10 mouse cellular contexts compared by ENCODE assay signal in genomic region chr1:71650741-71651140, GRCm38 (mm10). TPM values are rescaled to one million over a fixed set of nuclear protein-coding genes. Genes with fewer than 3 reads are reported as not detected.
DNase-seq lines count a peak whose midpoint lies in the region; ATAC-seq and TF ChIP-seq lines count a peak whose summit lies in the region.
"Had no signal": no experiment of that assay in that cellular context is flagged by ENCODE, and none has a peak within 500 bp of the region (broad histone marks: within the 10 kb centered on the region; RNA-seq: fewer than 3 reads in every experiment).

No protein-coding gene starts in this region.

- peak overlapping the region; percentile 94 for H3K4me3 ChIP-seq in heart, embryonic 13.5 days
- H3K4me3 ChIP-seq in cortical plate, adult 2 months (ENCODE audit: insufficient read depth, low read length), result no peak overlapping the region
- no peak overlapping the region for H3K4me3 ChIP-seq in hindbrain, embryonic 16.5 days (ENCODE audit: low read length)
- peak overlapping the region; percentile 62 for H3K4me3 ChIP-seq in liver, postnatal 0 days (ENCODE audit: low read depth, low read length)

- H3K9ac ChIP-seq in heart, embryonic 13.5 days, result peak overlapping the region; percentile 93
- H3K9ac ChIP-seq in hindbrain, embryonic 16.5 days (ENCODE audit: low read depth, low read length), result no peak overlapping the region
- H3K9ac ChIP-seq in liver, postnatal 0 days (replicated peaks), result peak overlapping the region; percentile 68

- no peak for ATAC-seq in heart, embryonic 13.5 days (ENCODE audit: extremely low read depth, insufficient number of reproducible peaks, low FRiP score, low TSS enrichment)
- ATAC-seq in hindbrain, embryonic 16.5 days, result no peak
- peak; percentile 35 for ATAC-seq in liver, postnatal 0 days

- TF ChIP-seq EP300 in liver, postnatal 0 days (IDR thresholded peaks at IDR 0.05; ENCODE audit: low read depth), result peak; percentile 68; the same call in 1 of the 2 replicates

- no peak for DNase-seq in heart, postnatal 4 days
- DNase-seq in liver, postnatal 0 days, result peak; percentile 52
- no peak for DNase-seq in spleen, postnatal 10 days (ENCODE audit: low spot score in 2 of 2)
- DNase-seq in frontal cortex, postnatal 25 days (ENCODE audit: low spot score in 2 of 2), result no peak
- DNase-seq in gastrocnemius, adult 8-10 months (ENCODE audit: low spot score in 2 of 2), result no peak
- DNase-seq: cerebellum, postnatal 36 days had no signal

- no peak for TF ChIP-seq POLR2A in cortical plate, adult 2 months (IDR thresholded peaks at IDR 0.05; ENCODE audit: extremely low read depth, insufficient read depth, low read length)

- peaks cover 53% of the 10 kb centered on the region for H3K36me3 ChIP-seq in heart, embryonic 13.5 days
- H3K36me3 ChIP-seq in hindbrain, embryonic 16.5 days (ENCODE audit: control insufficient read depth, insufficient read depth, low read length), result no peaks in the 10 kb centered on the region
- H3K36me3 ChIP-seq in liver, postnatal 0 days (replicated peaks; ENCODE audit: insufficient read depth, low read length), result peaks cover 19% of the 10 kb centered on the region
- H3K36me3 ChIP-seq: G1E had no signal

- WGBS in heart, embryonic 13.5 days, result 40% methylated on average over 6 of the region's 6 CpGs
- WGBS in hindbrain, embryonic 16.5 days, result 22% methylated on average over 6 of the region's 6 CpGs
- 43% methylated on average over 6 of the region's 6 CpGs for WGBS in liver, postnatal 0 days (ENCODE audit: insufficient replicate concordance)

- peak overlapping the region; percentile 96; the same call in 1 of the 2 replicates for H3K27ac ChIP-seq in heart, embryonic 13.5 days (replicated peaks)
- H3K27ac ChIP-seq in cortical plate, adult 2 months (ENCODE audit: insufficient read depth, low read length), result peak overlapping the region; percentile 13; the same call in 1 of the 2 replicates
- no peak overlapping the region for H3K27ac ChIP-seq in hindbrain, embryonic 16.5 days (ENCODE audit: low read depth, low read length)
- H3K27ac ChIP-seq in liver, postnatal 0 days (ENCODE audit: low read depth), result peak overlapping the region; percentile 86

- no peak for TF ChIP-seq CTCF in cortical plate, adult 2 months (IDR thresholded peaks at IDR 0.05; ENCODE audit: extremely low read depth, insufficient read depth, low read length)
- no peak for TF ChIP-seq CTCF in liver, postnatal 0 days (IDR thresholded peaks at IDR 0.05; ENCODE audit: low read depth)

- peak overlapping the region; percentile 93 for H3K4me2 ChIP-seq in heart, embryonic 13.5 days
- H3K4me2 ChIP-seq in hindbrain, embryonic 16.5 days (ENCODE audit: low read length), result peak overlapping the region; percentile 16; the same call in 1 of the 2 replicates
- H3K4me2 ChIP-seq in liver, postnatal 0 days (ENCODE audit: low read depth, low read length), result peak overlapping the region; percentile 66

- no peaks in the 10 kb centered on the region for H3K27me3 ChIP-seq in heart, embryonic 13.5 days (replicated peaks)
- no peaks in the 10 kb centered on the region for H3K27me3 ChIP-seq in hindbrain, embryonic 16.5 days (replicated peaks; ENCODE audit: control insufficient read depth, insufficient read depth, low read length)
- 0 out of 2 replicates have a peak, but pooled peaks cover 8% of the 10 kb centered on the region for H3K27me3 ChIP-seq in liver, postnatal 0 days (ENCODE audit: insufficient read depth, low read length)

- peaks cover 46% of the 10 kb centered on the region for H3K4me1 ChIP-seq in heart, embryonic 13.5 days
- H3K4me1 ChIP-seq in cortical plate, adult 2 months (ENCODE audit: control insufficient read depth, insufficient read depth, low read length), result no peaks in the 10 kb centered on the region
- H3K4me1 ChIP-seq in hindbrain, embryonic 16.5 days (ENCODE audit: control insufficient read depth, insufficient read depth, low read depth, low read length), result peaks cover 11% of the 10 kb centered on the region
- 0 out of 2 replicates have a peak, but pooled peaks cover 3% of the 10 kb centered on the region for H3K4me1 ChIP-seq in liver, postnatal 0 days (ENCODE audit: insufficient read depth)

- no peaks in the 10 kb centered on the region for H3K9me3 ChIP-seq in heart, embryonic 13.5 days
- no peaks in the 10 kb centered on the region for H3K9me3 ChIP-seq in hindbrain, embryonic 16.5 days (ENCODE audit: control insufficient read depth, low read length)
- H3K9me3 ChIP-seq in liver, postnatal 0 days (ENCODE audit: low read length), result no peaks in the 10 kb centered on the region
- H3K9me3 ChIP-seq: G1E had no signal

RNA-seq across cellular contexts. Expression of gene Fn1, which starts 2.3 kb away (rescaled TPM):
- polyA plus RNA-seq in heart, embryonic 13.5 days (2015; fragmentation: Nextera tagmentation; extraction: Ambion mirVana), result 200 and 248 TPM in 2 replicates
- total RNA-seq in heart, postnatal 4 days (2021), result 100 to 1,000 TPM; 515 to 516 TPM
- polyA plus RNA-seq in cortical plate, adult 2 months (2012; rRNA removed), result 38.2 and 44.6 TPM in 2 replicates
- 27.4 and 46.9 TPM in 2 replicates for polyA plus RNA-seq in hindbrain, embryonic 16.5 days (2015; fragmentation: Nextera tagmentation; extraction: Ambion mirVana)
- polyA plus RNA-seq in liver, postnatal 0 days (2015; fragmentation: Nextera tagmentation; extraction: Ambion mirVana), result 380 and 450 TPM in 2 replicates
- total RNA-seq in gastrocnemius, adult 8-10 months (2022), result 10 to 100 TPM; 18.4 to 36.6 (median 23.6) TPM

Comparison
In these comparisons a context has a peak if more than half of its experiments do, and no peak if none do; other contexts are left out.
1. H3K4me2 ChIP-seq: peak in every context shown above with its lines; median percentile 93 in heart, embryonic 13.5 days; 66 in liver, postnatal 0 days; 16 in hindbrain, embryonic 16.5 days.
2. H3K4me3 ChIP-seq: peak in heart, embryonic 13.5 days (single experiment) and liver, postnatal 0 days (single experiment); none in cortical plate, adult 2 months (single experiment) and hindbrain, embryonic 16.5 days (single experiment).